Mouse (Mus musculus): Measurements from ENCODE around the gene Lpo.

The Lpo gene

GRCm38 (mm10) chr11:87828239-87828900 is at the start of gene Lpo:
TSS of gene Lpo (minus strand) at chr11:87828289.
- TF ChIP-seq GATA4 (IDR thresholded peaks at IDR 0.05; ENCODE audit: insufficient replicate concordance, low read length) = no peak

DNA sequence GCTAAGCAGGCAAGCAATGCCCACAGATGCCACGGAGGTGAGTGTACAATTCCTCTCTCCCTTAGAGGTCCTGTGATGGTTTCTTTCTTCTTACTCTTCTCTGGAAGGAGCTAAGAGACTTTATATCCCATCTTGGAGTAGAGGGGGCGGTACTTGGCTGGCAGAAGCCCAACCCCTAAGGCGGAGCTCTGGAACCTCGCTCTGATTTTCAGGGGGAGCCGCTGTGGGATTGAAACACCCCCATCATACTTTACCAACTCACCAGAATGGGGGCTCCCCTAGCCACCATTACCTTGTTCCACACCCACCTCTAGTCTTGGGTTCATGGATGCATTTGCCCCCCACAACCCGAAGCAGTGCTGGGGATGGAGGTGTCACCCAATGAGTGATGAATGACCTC is 47.3 kb upstream of the Lpo start, which contains the start of gene Epx:
Gene Epx (minus strand): TSS at position 101 of the 400 bp plus-strand sequence.
- TF ChIP-seq GATA4 (IDR thresholded peaks at IDR 0.05; ENCODE audit: insufficient replicate concordance, low read length) = no peak

- TF ChIP-seq GATA4 (IDR thresholded peaks at IDR 0.05; ENCODE audit: insufficient replicate concordance, low read length) = no peak
Measured at GRCm38 (mm10) chr11:87871766-87872165, 43.7 kb upstream of the Lpo start.

DNA sequence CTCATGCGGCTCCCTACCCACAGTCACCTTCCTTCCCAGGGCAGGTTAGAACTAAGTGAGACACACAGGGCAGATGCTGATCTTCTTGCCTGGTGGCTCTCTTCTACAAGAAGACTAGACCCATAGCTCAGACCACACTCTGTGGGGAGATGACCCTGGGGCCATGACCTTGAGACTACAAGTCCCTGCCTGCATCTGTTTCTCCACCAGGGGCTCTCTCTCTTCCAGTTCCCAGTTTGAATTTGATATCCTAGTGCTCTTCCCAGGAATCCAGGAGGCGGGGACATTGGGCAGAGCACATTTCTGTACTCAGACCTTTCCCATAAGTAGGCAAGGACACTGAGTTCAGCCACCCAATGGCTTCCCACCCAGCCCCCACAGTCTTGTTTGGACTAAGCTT is 42.0 kb upstream of the Lpo start:
- TF ChIP-seq GATA4 (IDR thresholded peaks at IDR 0.05; ENCODE audit: insufficient replicate concordance, low read length) = no peak

DNA sequence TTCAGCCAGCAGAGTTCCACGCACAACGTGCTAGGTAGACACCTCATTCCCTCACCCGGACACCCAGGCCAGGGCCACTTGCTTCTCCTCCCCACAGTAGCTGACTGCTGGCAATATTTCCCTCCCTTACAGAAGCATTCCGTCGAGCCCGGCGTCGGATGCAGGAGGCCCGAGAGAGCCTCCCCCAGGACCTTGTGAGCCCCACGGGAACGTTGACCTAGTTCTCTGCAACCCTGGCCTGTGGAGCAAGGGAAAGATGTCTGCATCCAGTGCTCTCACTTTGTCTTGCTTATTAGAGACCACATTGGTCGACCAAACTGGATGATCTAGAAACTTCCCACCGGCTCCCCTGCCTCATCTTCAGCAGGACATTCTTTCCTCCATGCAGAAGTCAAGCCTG is 34.7 kb upstream of the Lpo start:
- TF ChIP-seq GATA4 (IDR thresholded peaks at IDR 0.05; ENCODE audit: insufficient replicate concordance, low read length) = no peak

- no peak for TF ChIP-seq GATA4 (IDR thresholded peaks at IDR 0.05; ENCODE audit: insufficient replicate concordance, low read length)
Measured at GRCm38 (mm10) chr11:87860426-87860825, 32.3 kb upstream of the Lpo start.

DNA sequence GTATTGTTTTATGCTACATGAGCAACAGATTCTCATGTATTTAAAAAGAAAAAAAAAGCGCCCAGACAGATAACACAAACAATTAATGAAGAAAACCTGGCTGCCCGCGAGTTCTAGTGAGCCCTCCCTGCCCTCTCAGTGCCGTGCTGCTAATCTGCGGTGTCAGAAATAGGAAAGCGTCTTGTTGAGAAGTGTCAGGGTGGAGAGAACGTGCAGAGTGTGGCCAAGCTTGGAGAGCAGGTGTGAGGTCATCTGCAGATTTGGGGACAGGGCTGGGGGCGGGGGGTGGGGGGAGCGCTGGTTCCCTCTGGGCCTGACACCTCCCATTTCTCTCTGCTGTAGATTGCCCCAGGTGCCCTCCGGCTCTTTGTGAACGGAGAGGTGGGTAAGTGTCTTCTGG is 31.2 kb upstream of the Lpo start:
- TF ChIP-seq GATA4 (IDR thresholded peaks at IDR 0.05; ENCODE audit: insufficient replicate concordance, low read length) = no peak

DNA sequence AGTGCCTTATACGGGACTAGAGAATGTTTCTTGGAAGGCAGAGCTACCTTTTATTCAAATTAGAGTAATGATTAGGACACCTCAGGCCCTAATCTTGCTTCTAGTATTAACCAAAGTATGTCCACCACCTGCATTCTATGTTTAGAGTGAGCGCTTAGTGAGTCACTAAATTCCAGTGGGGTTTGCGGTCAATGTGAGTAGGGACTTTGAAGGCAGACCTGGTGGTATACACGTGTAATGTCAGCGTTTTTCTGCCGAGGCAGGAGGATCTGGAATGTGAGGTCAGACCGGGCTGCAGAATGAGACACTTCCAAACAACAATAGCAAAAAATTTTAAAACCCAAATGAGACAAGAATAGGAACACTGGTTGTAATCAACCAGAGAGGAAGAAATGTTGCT is 26.5 kb upstream of the Lpo start:
- TF ChIP-seq GATA4 (IDR thresholded peaks at IDR 0.05; ENCODE audit: insufficient replicate concordance, low read length) = no peak

GRCm38 (mm10) chr11:87853597-87853954 is 25.5 kb upstream of the Lpo start:
- TF ChIP-seq GATA4 (IDR thresholded peaks at IDR 0.05; ENCODE audit: insufficient replicate concordance, low read length) = no peak

DNA sequence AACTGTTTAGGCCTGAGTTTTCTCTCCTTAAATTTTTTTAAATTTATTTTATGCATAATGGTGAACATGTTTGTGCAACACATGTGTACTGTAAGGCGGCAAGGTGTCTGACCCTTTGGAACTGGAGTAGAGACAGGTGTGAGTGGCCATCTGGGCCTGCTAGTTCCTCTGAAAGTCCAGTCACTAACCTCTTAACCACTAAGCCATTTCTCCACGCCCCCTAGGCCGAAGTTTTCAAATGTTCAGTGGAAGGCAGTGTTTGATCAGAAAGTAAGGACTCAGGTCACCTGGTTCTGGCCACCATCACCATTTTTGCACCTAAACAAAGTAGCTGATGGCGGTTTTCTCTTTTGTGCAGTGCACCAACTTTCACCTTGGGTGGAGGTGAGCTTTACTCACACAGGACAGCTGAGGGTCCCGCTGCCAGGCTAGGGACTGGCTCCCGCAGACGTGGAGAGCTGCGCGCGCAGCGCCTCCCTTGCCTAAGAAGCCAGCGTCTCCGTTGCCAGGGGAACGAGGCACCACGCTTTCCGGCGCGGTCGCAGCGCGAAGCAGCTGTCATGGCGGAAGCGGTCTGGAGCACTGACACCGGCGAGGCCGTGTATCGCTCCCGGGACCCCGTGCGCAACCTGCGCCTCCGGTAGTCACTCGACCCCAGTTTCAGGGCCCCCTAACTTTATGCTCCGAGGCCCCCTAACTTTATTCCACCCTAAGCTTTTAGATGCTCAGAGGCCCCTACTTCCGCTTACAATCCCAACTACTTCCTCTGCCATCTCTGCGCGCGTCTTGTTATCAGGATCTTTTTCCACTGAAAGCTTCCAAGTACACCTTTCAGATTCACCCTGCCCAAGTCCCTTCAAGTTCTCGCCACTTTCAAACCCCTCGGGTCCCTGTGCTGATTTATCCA is 24.9 kb upstream of the Lpo start, which contains the start of gene Mks1:
Gene Mks1 (plus strand): TSS at position 526 of the 907 bp plus-strand sequence.
- TF ChIP-seq GATA4 (IDR thresholded peaks at IDR 0.05; ENCODE audit: insufficient replicate concordance, low read length) = no peak; the same call in 1 of the 2 replicates

GRCm38 (mm10) chr11:87847884-87848283 is 19.8 kb upstream of the Lpo start:
- no peak for TF ChIP-seq GATA4 (IDR thresholded peaks at IDR 0.05; ENCODE audit: insufficient replicate concordance, low read length)

DNA sequence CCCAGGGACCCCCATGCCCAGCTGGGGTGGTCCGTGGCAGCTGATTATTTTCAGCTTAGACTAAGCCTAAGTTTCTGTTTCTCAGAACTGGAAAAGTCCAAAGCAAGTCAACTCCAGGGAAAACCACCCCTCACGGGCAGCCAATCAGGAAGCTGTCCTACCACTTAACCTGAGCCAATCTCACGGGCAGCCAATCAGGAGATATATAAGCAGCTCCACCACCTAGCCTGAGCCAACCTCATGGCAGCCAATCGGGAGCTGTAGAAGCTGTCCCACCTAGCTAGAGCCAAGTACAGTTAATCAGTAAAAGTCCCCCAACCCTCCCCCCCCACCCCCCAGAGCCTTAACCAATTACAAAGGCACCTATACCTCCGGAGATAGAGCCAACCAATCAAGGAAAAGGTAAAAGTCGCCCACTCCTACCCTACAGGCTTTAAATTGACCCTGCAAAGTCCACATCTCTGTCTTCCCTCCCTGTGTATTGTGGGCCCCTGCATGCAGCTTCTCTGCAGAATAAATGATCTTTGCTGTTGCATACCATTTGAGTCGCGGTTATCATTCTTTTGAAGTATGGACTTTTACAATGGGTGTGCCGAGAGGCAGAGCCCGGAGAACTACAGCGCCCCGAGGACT is 19.0 kb upstream of the Lpo start:
- TF ChIP-seq GATA4 (IDR thresholded peaks at IDR 0.05; ENCODE audit: insufficient replicate concordance, low read length) = no peak

DNA sequence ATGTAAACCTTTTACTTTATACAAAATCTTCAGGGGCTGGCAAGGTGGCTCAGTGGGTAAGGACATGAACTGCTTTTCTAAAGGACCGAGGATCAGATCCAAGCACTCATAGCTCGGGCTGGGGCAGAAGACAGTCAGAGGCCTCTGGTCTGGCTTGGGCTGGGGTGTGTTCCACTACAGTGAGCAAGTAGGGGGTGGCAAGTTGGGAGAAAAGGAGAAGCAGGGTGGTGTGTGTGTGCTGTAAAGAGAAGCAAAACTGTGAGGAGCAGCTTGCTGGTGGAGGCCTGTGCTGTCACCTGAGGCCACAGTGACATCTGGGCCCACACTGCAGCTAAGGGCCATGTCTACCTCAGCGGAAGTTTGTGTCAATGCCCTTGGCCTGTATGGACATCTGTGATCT is 13.3 kb upstream of the Lpo start:
- TF ChIP-seq GATA4 (IDR thresholded peaks at IDR 0.05; ENCODE audit: insufficient replicate concordance, low read length) = no peak

- TF ChIP-seq GATA4 (IDR thresholded peaks at IDR 0.05; ENCODE audit: insufficient replicate concordance, low read length) = no peak
Measured at GRCm38 (mm10) chr11:87840676-87841075, 12.6 kb upstream of the Lpo start.

- no peak for TF ChIP-seq GATA4 (IDR thresholded peaks at IDR 0.05; ENCODE audit: insufficient replicate concordance, low read length)
Measured at GRCm38 (mm10) chr11:87821502-87821901, 6.6 kb downstream of the Lpo start.

GRCm38 (mm10) chr11:87817443-87817773 is 10.7 kb downstream of the Lpo start:
- no peak for TF ChIP-seq GATA4 (IDR thresholded peaks at IDR 0.05; ENCODE audit: insufficient replicate concordance, low read length)

Measured in liver, adult (tissue).